Mouse (Mus musculus) frontal cortex, postnatal 36 days (tissue): ENCODE measurements around the gene Mbtd1.

Experiments used
- DNase-seq, 2 experiments: peaks; one replicate each; pipeline ENCODE4 v3.0.0; 2022; ENCODE audit warnings: low spot score in 2 of 2

Gene Mbtd1

GRCm38 (mm10) chr11:93948887-93949567, 63.4 kb downstream of the Mbtd1 start:
- DNase-seq: no peak

GRCm38 (mm10) chr11:93950045-93950444, 64.4 kb downstream of the Mbtd1 start:
- no peak for DNase-seq

- no peak for DNase-seq
These were observed 66.7 kb downstream of the Mbtd1 start for GRCm38 (mm10) chr11:93952376-93952775.

- no peak for DNase-seq
These were observed 69.1 kb downstream of the Mbtd1 start for GRCm38 (mm10) chr11:93954738-93955255.

- peak; percentile 86 to 87 for DNase-seq
These were observed 69.9 kb downstream of the Mbtd1 start for GRCm38 (mm10) chr11:93955256-93956150.

- no peak for DNase-seq
These were observed 70.5 kb downstream of the Mbtd1 start, which contains the start of gene Nme2 for GRCm38 (mm10) chr11:93956159-93956558. Gene Nme2, minus strand, starts transcription at chr11:93956259.

GRCm38 (mm10) chr11:93957031-93957555, 71.4 kb downstream of the Mbtd1 start:
- no peak for DNase-seq

GRCm38 (mm10) chr11:93957746-93958145, 72.1 kb downstream of the Mbtd1 start:
- no peak for DNase-seq

- no peak for DNase-seq
These were observed 75.8 kb downstream of the Mbtd1 start for GRCm38 (mm10) chr11:93961482-93961881.

GRCm38 (mm10) chr11:93963013-93963412, 77.4 kb downstream of the Mbtd1 start:
- DNase-seq: no peak

GRCm38 (mm10) chr11:93965391-93965790, 79.7 kb downstream of the Mbtd1 start:
- peak in 1 of 2 experiments; percentile 28 for DNase-seq

GRCm38 (mm10) chr11:93967381-93967780, 81.7 kb downstream of the Mbtd1 start:
- no peak for DNase-seq

GRCm38 (mm10) chr11:93968005-93968847, 82.6 kb downstream of the Mbtd1 start, which contains the start of the genes Gm20390 and Nme1:
Gene Gm20390, minus strand, starts transcription at chr11:93968293.
Gene Nme1, minus strand, starts transcription at chr11:93968521.
- DNase-seq: peak; percentile 98

GRCm38 (mm10) chr11:93968848-93969128, 83.1 kb downstream of the Mbtd1 start:
- DNase-seq: no peak

- no peak for DNase-seq
These were observed 83.5 kb downstream of the Mbtd1 start for GRCm38 (mm10) chr11:93969171-93969570.

- no peak for DNase-seq
These were observed 84.1 kb downstream of the Mbtd1 start for GRCm38 (mm10) chr11:93969799-93970198.

- DNase-seq: no peak
These were observed 87.3 kb downstream of the Mbtd1 start for GRCm38 (mm10) chr11:93972951-93973350.

- DNase-seq: no peak
These were observed 93.9 kb downstream of the Mbtd1 start for GRCm38 (mm10) chr11:93979502-93980049.

GRCm38 (mm10) chr11:93984619-93985018, 99.0 kb downstream of the Mbtd1 start:
- no peak for DNase-seq

GRCm38 (mm10) chr11:93985265-93985664, 99.6 kb downstream of the Mbtd1 start:
- no peak for DNase-seq

GRCm38 (mm10) chr11:93986298-93986697, 100.6 kb downstream of the Mbtd1 start:
- no peak for DNase-seq
